Mouse (Mus musculus) CH12.LX (cell line): ENCODE measurements around the gene Krt17. TPM values are rescaled to one million over a fixed set of nuclear protein-coding genes. Genes with fewer than 3 reads are reported as not detected.

ENCODE experiments used
- DNase-seq: peaks from one replicate; pipeline ENCODE4 v3.0.0-alpha.2; 2013; ENCODE audit errors: extremely low read depth
- H3K27ac ChIP-seq: 2 replicates; pipeline ENCODE4 v1.5.1; 2012; ENCODE audit warnings: low read depth, mild to moderate bottlenecking, control low read depth, moderate library complexity; ENCODE audit not compliant: insufficient read depth
- H3K27me3 ChIP-seq: replicated peaks from 2 replicates; pipeline ENCODE3; 2012; ENCODE audit warnings: inconsistent platforms
- H3K36me3 ChIP-seq, 2 experiments: replicated peaks in 1 of 2; 2 replicates each; pipeline versions ENCODE3 to v1.6.1; 2012; ENCODE audit warnings: inconsistent platforms in 1 of 2, low read length in 1 of 2, mild to moderate bottlenecking in 1 of 2, mixed read lengths in 1 of 2, moderate library complexity in 1 of 2; ENCODE audit not compliant: control insufficient read depth in 1 of 2, insufficient read depth in 1 of 2
- H3K4me1 ChIP-seq, 2 experiments: 2 replicates each; pipeline ENCODE4 v1.6.1; 2012; ENCODE audit warnings: inconsistent platforms in 1 of 2, moderate library complexity in 1 of 2; ENCODE audit not compliant: insufficient read depth in 2 of 2, control insufficient read depth in 1 of 2
- H3K4me2 ChIP-seq: 2 replicates; pipeline ENCODE4 v1.6.1; 2012; ENCODE audit warnings: low read depth, mild to moderate bottlenecking, control low read depth; ENCODE audit not compliant: poor library complexity, insufficient read depth, severe bottlenecking
- H3K4me3 ChIP-seq, 3 experiments: fragments of 150-350 bp in 1 of 3; sonication (generic) in 1 of 3; replicated peaks in 1 of 3; 2 replicates each; pipeline versions ENCODE3 to v1.5.1; 2011 to 2012; ENCODE audit warnings: low read depth in 2 of 3, low read length in 2 of 3, mild to moderate bottlenecking in 2 of 3, moderate library complexity in 2 of 3, control low read depth in 1 of 3, improper control_type of control experiment in 1 of 3, inconsistent platforms in 1 of 3, mixed read lengths in 1 of 3; ENCODE audit not compliant: poor library complexity in 1 of 3
- H3K79me2 ChIP-seq: replicated peaks from 2 replicates; pipeline ENCODE4 v1.6.1; 2012; ENCODE audit warnings: mild to moderate bottlenecking, moderate library complexity; ENCODE audit not compliant: control insufficient read depth, poor library complexity, insufficient read depth, severe bottlenecking; ENCODE audit errors: extremely low read depth
- H3K9ac ChIP-seq: 2 replicates; pipeline ENCODE4 v1.6.1; 2012; ENCODE audit warnings: low read depth, mild to moderate bottlenecking, control low read depth, moderate library complexity; ENCODE audit not compliant: insufficient read depth
- H3K9me3 ChIP-seq: replicated peaks from 2 replicates; pipeline ENCODE3; 2012; ENCODE audit warnings: low read length, inconsistent platforms, mixed read lengths
- BHLHE40 ChIP-seq: IDR thresholded peaks from 2 replicates; pipeline ENCODE4 v1.6.1; 2011; ENCODE audit warnings: mild to moderate bottlenecking, low read depth, low read length, improper control_type of control experiment
- CHD1 ChIP-seq: IDR thresholded peaks from 2 replicates; pipeline ENCODE4 v1.6.1; 2012; ENCODE audit warnings: low read depth, low read length, improper control_type of control experiment, inconsistent platforms
- CTCF ChIP-seq, 2 experiments: IDR thresholded peaks in 1 of 2; conservative IDR thresholded peaks in 1 of 2; 2 replicates each; pipeline ENCODE4 v1.5.1; 2011 to 2012; ENCODE audit warnings: low read depth in 2 of 2, low read length in 2 of 2, improper control_type of control experiment in 1 of 2, inconsistent platforms in 1 of 2, mild to moderate bottlenecking in 1 of 2, moderate library complexity in 1 of 2
- ELF1 ChIP-seq: IDR thresholded peaks from 2 replicates; pipeline ENCODE4 v1.6.1; 2014; ENCODE audit warnings: low read depth, mild to moderate bottlenecking, inconsistent platforms, low read length, improper control_type of control experiment
- EP300 ChIP-seq: IDR thresholded peaks from 2 replicates; pipeline ENCODE4 v1.6.1; 2011; ENCODE audit warnings: low read length, improper control_type of control experiment
- HCFC1 ChIP-seq: IDR thresholded peaks from 2 replicates; pipeline ENCODE4 v1.6.1; 2012; ENCODE audit warnings: low read depth, mild to moderate bottlenecking, inconsistent platforms, low read length, improper control_type of control experiment
- IRF4 ChIP-seq: IDR thresholded peaks from 2 replicates; pipeline ENCODE4 v1.6.1; 2014; ENCODE audit warnings: low read depth, mild to moderate bottlenecking, inconsistent platforms, low read length, improper control_type of control experiment
- JUN ChIP-seq: IDR thresholded peaks from 2 replicates; pipeline ENCODE4 v1.6.1; 2011; ENCODE audit warnings: low read depth, mild to moderate bottlenecking, low read length, improper control_type of control experiment, moderate library complexity; ENCODE audit not compliant: insufficient read depth
- KAT2A ChIP-seq: IDR thresholded peaks from 2 replicates; pipeline ENCODE4 v1.6.1; 2012; ENCODE audit warnings: low read length, improper control_type of control experiment, inconsistent platforms; ENCODE audit not compliant: insufficient replicate concordance
- MAFK ChIP-seq: IDR thresholded peaks from 2 replicates; pipeline ENCODE4 v1.6.1; 2011; ENCODE audit warnings: low read length, improper control_type of control experiment; ENCODE audit not compliant: insufficient replicate concordance
- MAX ChIP-seq: IDR thresholded peaks from 2 replicates; pipeline ENCODE4 v1.6.1; 2011; ENCODE audit warnings: low read length, improper control_type of control experiment
- MEF2A ChIP-seq: IDR thresholded peaks from 2 replicates; pipeline ENCODE4 v1.6.1; 2014; ENCODE audit warnings: low read depth, mild to moderate bottlenecking, inconsistent platforms, low read length, improper control_type of control experiment, borderline replicate concordance
- MXI1 ChIP-seq: IDR thresholded peaks from 2 replicates; pipeline ENCODE4 v1.6.1; 2011; ENCODE audit warnings: mild to moderate bottlenecking, low read depth, low read length, improper control_type of control experiment
- MYC ChIP-seq: IDR thresholded peaks from 2 replicates; pipeline ENCODE4 v1.6.1; 2011; ENCODE audit warnings: low read depth, mild to moderate bottlenecking, improper control_type of control experiment, low read length
- NRF1 ChIP-seq: IDR thresholded peaks from 2 replicates; pipeline ENCODE4 v1.6.1; 2014; ENCODE audit warnings: low read depth, mild to moderate bottlenecking, inconsistent platforms, low read length, improper control_type of control experiment, moderate library complexity
- POLR2A ChIP-seq: IDR thresholded peaks from 2 replicates; pipeline ENCODE4 v1.6.1; 2011; ENCODE audit warnings: low read depth, mild to moderate bottlenecking, improper control_type of control experiment, low read length
- POLR2AphosphoS2 ChIP-seq: IDR thresholded peaks from 2 replicates; pipeline ENCODE4 v1.6.1; 2011; ENCODE audit warnings: low read depth, low read length, improper control_type of control experiment
- RAD21 ChIP-seq: IDR thresholded peaks from 2 replicates; pipeline ENCODE4 v1.6.1; 2011; ENCODE audit warnings: low read depth, mild to moderate bottlenecking, low read length, improper control_type of control experiment, moderate library complexity
- RCOR1 ChIP-seq: conservative IDR thresholded peaks from 2 replicates; pipeline ENCODE4 v1.6.1; 2012; ENCODE audit warnings: low read depth, mild to moderate bottlenecking, inconsistent platforms, low read length, improper control_type of control experiment
- SIN3A ChIP-seq: IDR thresholded peaks from 2 replicates; pipeline ENCODE4 v1.6.1; 2012; ENCODE audit warnings: low read length, improper control_type of control experiment, inconsistent platforms
- SMC3 ChIP-seq: IDR thresholded peaks from 2 replicates; pipeline ENCODE4 v1.6.1; 2011; ENCODE audit warnings: low read depth, low read length, improper control_type of control experiment
- TBP ChIP-seq: conservative IDR thresholded peaks from 2 replicates; pipeline ENCODE4 v1.6.1; 2011; ENCODE audit warnings: low read depth, low read length, improper control_type of control experiment
- UBTF ChIP-seq: IDR thresholded peaks from 2 replicates; pipeline ENCODE4 v1.6.1; 2012; ENCODE audit warnings: low read depth, mild to moderate bottlenecking, inconsistent platforms, low read length, improper control_type of control experiment, moderate library complexity
- USF1 ChIP-seq: IDR thresholded peaks from 2 replicates; pipeline ENCODE4 v1.6.1; 2014; ENCODE audit warnings: low read depth, mild to moderate bottlenecking, inconsistent platforms, low read length, improper control_type of control experiment
- USF2 ChIP-seq: conservative IDR thresholded peaks from 2 replicates; pipeline ENCODE4 v1.6.1; 2011; ENCODE audit warnings: low read depth, low read length, improper control_type of control experiment
- ZKSCAN1 ChIP-seq: IDR thresholded peaks from 2 replicates; pipeline ENCODE4 v1.6.1; 2012; ENCODE audit warnings: low read depth, inconsistent platforms, low read length, improper control_type of control experiment, borderline replicate concordance
- ZMIZ1 ChIP-seq: IDR thresholded peaks from 2 replicates; pipeline ENCODE4 v1.6.1; 2012; ENCODE audit warnings: low read depth, mild to moderate bottlenecking, inconsistent platforms, low read length, improper control_type of control experiment
- ZNF384 ChIP-seq: IDR thresholded peaks from 2 replicates; pipeline ENCODE4 v1.6.1; 2012; ENCODE audit warnings: low read depth, low read length, improper control_type of control experiment, inconsistent platforms
- dilution Hi-C: fragments of 300-500 bp; cut with MboI; formaldehyde crosslinking; loops from 2 replicates; pipeline ENCODE4 v1.14.3; 2020; ENCODE audit warnings: low sequenced_read_pairs; ENCODE audit not compliant: extremely low pct_unique_long_range_greater_than_20kb, extremely low pct_ligation_motif_present
- in situ Hi-C: fragments of 300-500 bp; cut with MboI; formaldehyde crosslinking; loops from 3 replicates; pipeline ENCODE4 v1.14.3; 2019; ENCODE audit warnings: low sequenced_read_pairs, low pct_ligation_motif_present, low pct_unique_long_range_greater_than_20kb, mixed read lengths
- polyA plus RNA-seq: library from polyadenylated mRNA; unstranded; fragments of >175 nt; gene quantifications from 2 replicates; pipeline ENCODE4 v1.2.1, GENCODE M21; 2012; ENCODE audit warnings: low read depth; ENCODE audit not compliant: insufficient read length
- total RNA-seq, 2 experiments: library from RNA; depleted of rRNA; stranded (reverse); fragments of 300-350 nt in 1 of 2; fragments of >200 nt in 1 of 2; gene quantifications; 2 replicates each; pipeline ENCODE4 v1.2.3; 2012 to 2014

Gene Krt17
- total and polyA plus RNA-seq, 3 experiments, result 0.76 TPM; not detected in 2

DNA sequence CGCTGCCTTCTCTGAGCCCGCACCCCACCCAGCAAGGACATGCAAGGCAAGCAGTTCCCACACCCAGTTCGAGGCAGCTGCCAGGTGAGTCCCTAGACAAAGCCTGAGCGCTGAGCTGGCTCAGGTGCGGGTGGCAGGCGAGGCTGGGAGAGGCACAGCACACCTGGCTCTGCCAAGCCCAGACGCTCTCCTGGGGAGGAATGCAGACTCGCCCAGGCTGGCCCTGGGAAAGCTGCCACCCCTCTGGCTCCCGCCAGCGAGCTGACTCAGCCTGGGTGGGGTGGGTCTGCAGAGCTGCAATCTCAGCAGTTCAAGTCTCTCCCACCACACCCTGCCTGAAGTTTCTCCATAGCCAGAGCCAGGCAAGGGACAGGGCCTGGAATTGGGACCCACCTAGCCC, 26.2 kb upstream of the Krt17 start:
- no peak for DNase-seq
- H3K4me1 ChIP-seq, result peaks cover 8 to 13% of the 10 kb centered on the region in 2 experiments
- H3K4me3 ChIP-seq, result no peak overlapping the region
- H3K79me2 ChIP-seq, result no peaks in the 10 kb centered on the region
- peaks cover 89% of the 10 kb centered on the region for H3K27me3 ChIP-seq
- dilution Hi-C loops, result no loop called here
- H3K4me2 ChIP-seq, result no peak overlapping the region
- no peaks in the 10 kb centered on the region for H3K36me3 ChIP-seq
- H3K27ac ChIP-seq, result no peak overlapping the region
- TF ChIP-seq NRF1 (no peak), POLR2A (no peak), USF2 (no peak), CHD1 (no peak), BHLHE40 (no peak), KAT2A (no peak), ZKSCAN1 (no peak), EP300 (no peak), MXI1 (no peak), MYC (no peak), CTCF (conservative IDR thresholded peaks at IDR 0.05 in 1 of 2, IDR thresholded peaks at IDR 0.05 in 1 of 2; ENCODE audit: low read depth in 2 of 2, low read length in 2 of 2) (no peak), HCFC1 (no peak), RAD21 (no peak), USF1 (no peak), SIN3A (no peak), MAX (no peak), JUN (no peak)
- TF ChIP-seq, all 38 proteins: peak for 0
- in situ Hi-C loops, result loop anchor here (5.0 to 25.0 kb wide), 3 partner anchors 85 to 900 kb away; partner anchors contain the start of genes Gm14180 and Krt10
- Histone ChIP-seq H3K9ac (no peak overlapping the region), H3K9me3 (no peaks in the 10 kb centered on the region)

DNA sequence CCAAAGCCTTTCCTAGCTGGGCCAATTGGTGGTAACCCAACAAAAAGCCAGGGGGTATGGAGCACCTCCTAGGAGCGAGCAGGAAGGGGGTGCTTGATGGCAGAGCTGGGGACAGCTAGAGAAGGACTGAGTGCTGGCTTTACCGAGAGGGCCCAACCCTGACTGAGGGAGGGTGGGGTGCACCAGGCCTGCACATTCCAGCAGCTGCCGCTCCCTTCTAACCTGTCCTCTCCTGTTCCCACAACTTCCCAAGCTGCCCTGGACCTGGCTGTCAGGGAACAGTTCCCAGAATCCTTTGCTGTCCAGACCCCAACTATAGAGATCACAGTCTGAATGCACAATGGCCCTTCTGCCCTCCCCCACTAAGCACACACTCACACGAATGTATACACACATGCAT, 24.2 kb upstream of the Krt17 start:
- no peak for DNase-seq
- Histone ChIP-seq H3K4me1 (peaks cover 0 to 4% of the 10 kb centered on the region in 2 experiments; a peak in 2 of 4 replicates), H3K4me3 (no peak overlapping the region), H3K27ac (no peak overlapping the region), H3K4me2 (no peak overlapping the region), H3K36me3 (no peaks in the 10 kb centered on the region), H3K9me3 (no peaks in the 10 kb centered on the region), H3K9ac (no peak overlapping the region), H3K79me2 (no peaks in the 10 kb centered on the region), H3K27me3 (peaks cover 89% of the 10 kb centered on the region)
- no peak for TF ChIP-seq ZNF384
- no peak for TF ChIP-seq SMC3
- no peak for TF ChIP-seq IRF4
- TF ChIP-seq POLR2AphosphoS2, result no peak
- no peak for TF ChIP-seq UBTF
- no peak for TF ChIP-seq TBP
- no peak for TF ChIP-seq MEF2A
- TF ChIP-seq USF2, result no peak
- no peak for TF ChIP-seq RAD21
- TF ChIP-seq ZMIZ1, result no peak
- TF ChIP-seq KAT2A, result no peak
- TF ChIP-seq SIN3A, result no peak
- no peak for TF ChIP-seq ELF1
- no peak for TF ChIP-seq USF1
- TF ChIP-seq MAFK, result no peak
- TF ChIP-seq NRF1, result no peak
- no peak for TF ChIP-seq RCOR1
- TF ChIP-seq BHLHE40, result no peak
- TF ChIP-seq JUN, result no peak
- no peak for TF ChIP-seq MXI1
- dilution Hi-C loops, result no loop called here
- in situ Hi-C loops, result loop anchor here (5.0 to 25.0 kb wide), 3 partner anchors 83 to 898 kb away; partner anchors contain the start of genes Gm14180 and Krt10
